Mouse (Mus musculus): ENCODE results near the gene Cdc42se1.

Cdc42se1 gene

GRCm38 (mm10) chr3:95250361-95250760, 21.8 kb downstream of the Cdc42se1 start:
- no peak for DNase-seq (ENCODE audit: low spot score in 2 of 2)

DNA sequence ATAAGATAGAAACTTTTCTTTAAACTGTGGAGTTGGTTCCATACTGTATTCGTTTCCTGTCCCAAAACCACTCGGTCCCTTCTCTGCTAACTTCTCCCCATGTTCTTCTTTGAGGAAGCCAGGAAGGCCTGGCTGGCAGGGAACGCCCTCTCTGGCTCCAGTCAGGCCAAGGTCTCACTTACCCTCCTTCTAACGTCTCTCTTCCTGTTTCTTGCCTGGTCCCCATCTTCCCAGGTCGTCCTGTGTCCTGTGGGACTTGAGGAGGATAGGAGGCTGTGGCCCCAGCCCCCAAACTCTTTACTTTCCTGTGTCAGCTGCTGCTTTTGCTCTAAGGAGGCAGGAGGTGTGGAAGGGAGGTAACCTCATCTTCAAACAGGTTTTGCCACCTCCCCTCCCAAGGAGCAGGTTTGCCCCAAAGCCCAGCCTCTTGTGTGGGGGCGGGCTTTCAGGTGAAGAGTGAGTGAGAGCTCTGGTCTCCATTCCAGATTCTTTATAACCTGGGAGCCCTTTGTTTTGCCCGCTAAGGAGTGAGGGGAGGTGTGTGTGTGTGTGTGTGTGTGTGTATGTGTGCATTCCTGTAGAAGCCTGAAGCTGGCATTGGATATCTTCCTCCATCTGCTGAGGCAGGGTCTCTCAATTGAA, 22.4 kb downstream of the Cdc42se1 start, which contains the start of gene Bnipl:
TSS of gene Bnipl (minus strand) at position 411 of the 642 bp plus-strand sequence.
- no peak for DNase-seq (ENCODE audit: low spot score in 2 of 2)

DNA sequence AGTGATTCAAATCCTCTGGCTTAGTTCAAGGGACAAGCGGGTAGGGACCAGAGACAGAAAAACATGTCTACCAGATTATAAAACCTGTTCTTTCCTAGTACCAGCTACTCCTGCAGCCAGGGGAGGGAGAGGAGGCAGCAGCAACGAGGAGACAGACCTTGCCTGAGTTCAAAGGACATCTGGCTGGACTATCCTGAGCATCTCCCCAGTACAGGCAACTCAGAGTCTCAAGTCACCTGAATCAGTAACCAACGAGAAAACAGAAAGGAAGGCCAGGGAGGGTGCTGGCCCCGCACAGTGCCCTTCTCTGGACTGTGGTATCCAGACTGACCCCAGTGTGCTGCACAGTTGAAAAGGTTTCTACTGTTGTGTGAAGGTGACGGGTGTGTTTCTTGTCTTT, 28.4 kb downstream of the Cdc42se1 start:
- no peak for DNase-seq (ENCODE audit: low spot score in 2 of 2)

- no peak for DNase-seq (ENCODE audit: low spot score in 2 of 2)
These were observed 33.4 kb downstream of the Cdc42se1 start for GRCm38 (mm10) chr3:95261975-95262374.

DNA sequence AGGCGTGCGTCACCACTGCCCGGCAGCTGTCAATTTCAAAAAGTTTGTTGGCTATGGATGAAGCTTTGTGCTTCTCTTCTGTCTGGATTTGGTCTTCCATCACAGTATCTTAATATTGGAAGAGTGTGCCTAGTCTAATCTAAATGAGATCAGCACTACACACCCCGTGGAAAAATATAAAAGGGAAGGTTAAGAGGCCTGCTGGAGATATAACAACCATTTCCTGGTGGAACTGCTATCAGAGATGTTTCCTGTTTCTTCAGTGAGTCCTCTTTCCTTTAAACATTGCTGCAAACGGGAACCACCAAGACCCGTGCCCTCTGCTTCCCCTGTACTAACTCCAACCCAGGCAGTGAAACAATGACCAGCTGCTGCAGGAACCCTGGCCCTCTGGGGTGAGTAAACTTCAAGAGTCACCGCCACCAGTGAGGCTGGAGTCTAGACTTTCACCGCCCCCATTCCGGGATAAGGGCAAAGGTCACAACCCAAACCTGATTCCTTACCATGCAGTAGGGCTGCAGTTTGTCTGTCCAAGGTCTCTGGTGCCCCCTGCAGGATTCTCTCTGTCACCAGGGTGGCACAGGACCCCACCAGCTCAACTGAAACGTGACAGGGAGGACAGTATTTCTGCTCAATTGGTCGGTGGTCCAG, 34.7 kb downstream of the Cdc42se1 start:
- DNase-seq (ENCODE audit: low spot score in 2 of 2), result peak in 1 of 2 experiments; percentile 40

GRCm38 (mm10) chr3:95264724-95265123, 36.2 kb downstream of the Cdc42se1 start:
- no peak for DNase-seq (ENCODE audit: low spot score in 2 of 2)

- no peak for DNase-seq (ENCODE audit: low spot score in 2 of 2)
These were observed 37.5 kb downstream of the Cdc42se1 start for GRCm38 (mm10) chr3:95266052-95266451.

DNA sequence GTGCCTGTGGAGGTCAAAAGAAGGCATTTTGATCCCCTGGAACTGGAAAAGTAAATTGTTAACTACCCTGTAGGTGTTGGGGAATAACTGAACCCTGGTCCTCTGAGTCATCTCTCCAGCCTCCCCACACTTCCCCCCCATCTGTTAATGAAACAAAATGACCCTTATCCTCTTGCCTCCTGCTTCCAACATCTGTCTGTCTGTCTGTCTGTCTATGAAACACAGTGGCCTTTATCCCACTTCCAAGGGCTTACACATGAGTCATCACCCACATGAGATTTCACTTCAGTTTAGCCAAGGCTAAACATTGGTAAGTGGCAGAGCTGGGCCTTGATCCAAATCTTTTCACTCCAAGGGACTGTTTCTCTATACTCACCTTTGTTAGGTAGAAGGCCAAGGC, 39.3 kb downstream of the Cdc42se1 start:
- no peak for DNase-seq (ENCODE audit: low spot score in 2 of 2)

GRCm38 (mm10) chr3:95269789-95270188, 41.3 kb downstream of the Cdc42se1 start:
- DNase-seq (ENCODE audit: low spot score in 2 of 2), result no peak

- DNase-seq (ENCODE audit: low spot score in 2 of 2), result no peak
These were observed 42.3 kb downstream of the Cdc42se1 start for GRCm38 (mm10) chr3:95270766-95271364.

DNA sequence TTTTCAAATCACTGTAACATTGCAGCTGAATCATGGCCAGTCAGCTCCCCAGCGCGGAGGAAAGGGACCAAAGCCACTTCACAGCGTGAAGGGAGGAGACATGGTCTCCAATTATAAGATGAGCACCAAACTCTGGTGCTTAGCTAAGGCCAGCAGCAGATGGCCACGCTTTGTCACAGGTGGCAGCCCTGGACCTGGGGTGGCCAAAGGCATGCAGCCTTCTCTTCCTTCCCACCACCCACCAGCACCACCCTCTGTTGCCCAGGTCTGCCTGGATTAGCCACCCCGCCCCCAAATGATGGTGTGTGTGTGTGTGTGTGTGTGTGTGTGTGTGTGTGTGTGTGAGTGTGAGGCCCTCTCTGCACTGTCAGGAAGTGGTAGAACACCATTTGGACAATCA, 44.9 kb downstream of the Cdc42se1 start:
- DNase-seq (ENCODE audit: low spot score in 2 of 2), result peak in 1 of 2 experiments; percentile 6

DNA sequence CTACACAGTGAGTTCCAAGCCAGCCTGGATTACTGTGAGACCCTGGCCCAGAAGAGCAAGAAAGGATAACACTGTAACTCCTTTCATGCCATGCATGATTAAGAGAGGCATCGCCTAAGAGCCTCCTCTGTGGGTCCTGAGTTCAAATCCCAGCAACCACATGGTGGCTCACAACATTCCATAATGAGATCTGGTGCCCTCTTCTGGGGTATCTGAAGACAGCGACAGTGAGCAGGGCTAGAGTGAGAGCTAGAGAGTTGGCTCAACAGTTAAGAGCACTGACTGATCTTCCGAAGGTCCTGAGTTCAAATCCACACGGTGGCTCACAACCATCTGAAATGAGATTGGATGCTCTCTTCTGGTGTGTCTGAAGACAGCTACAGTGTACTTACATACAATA, 45.9 kb downstream of the Cdc42se1 start:
- no peak for DNase-seq (ENCODE audit: low spot score in 2 of 2)

DNA sequence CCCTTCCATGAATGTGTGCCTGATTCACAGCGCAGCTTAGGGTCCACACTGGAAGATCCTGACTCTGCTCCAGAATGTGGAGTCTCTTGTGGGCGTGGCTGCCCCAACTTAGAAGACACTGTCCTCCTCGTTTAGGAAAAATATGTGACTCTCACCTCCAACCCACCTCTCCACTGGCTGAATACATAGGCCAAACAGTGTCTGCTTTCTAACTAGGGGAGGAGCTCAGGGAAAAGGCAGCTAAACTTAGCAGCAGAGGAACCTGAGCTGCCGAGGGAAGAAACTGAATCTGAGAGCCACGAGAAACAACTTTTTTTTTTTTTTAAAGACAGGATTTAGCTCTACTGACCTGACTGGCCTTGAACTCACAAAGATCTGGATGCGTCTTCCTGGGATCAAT, 46.6 kb downstream of the Cdc42se1 start:
- DNase-seq (ENCODE audit: low spot score in 2 of 2), result no peak

DNA sequence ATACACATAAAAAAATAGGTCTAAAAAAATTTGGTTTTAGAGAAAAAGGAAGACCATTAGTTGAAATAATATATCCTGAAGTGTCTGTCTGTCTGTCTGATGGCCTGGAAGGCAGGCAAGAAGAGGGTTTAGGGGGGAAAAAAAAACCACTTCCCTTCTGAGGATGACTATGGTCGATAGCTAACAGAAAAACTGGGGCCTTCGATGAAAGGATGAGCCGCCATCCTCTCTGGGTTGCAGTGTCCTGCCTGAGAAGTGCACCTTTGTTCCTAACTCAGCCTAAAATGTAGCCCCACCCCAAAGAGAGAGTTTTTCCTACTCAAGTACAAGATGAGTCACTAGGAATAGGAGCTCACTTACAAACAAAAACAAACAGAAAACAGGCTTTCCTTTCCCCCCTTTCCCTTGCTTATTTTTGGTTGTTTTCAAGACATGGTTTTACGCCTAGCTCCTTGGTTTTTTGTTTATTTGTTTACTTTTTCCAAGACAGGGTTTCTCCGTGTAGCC, 47.9 kb downstream of the Cdc42se1 start:
- DNase-seq (ENCODE audit: low spot score in 2 of 2), result no peak

GRCm38 (mm10) chr3:95277149-95277551, 48.6 kb downstream of the Cdc42se1 start:
- no peak for DNase-seq (ENCODE audit: low spot score in 2 of 2)

DNA sequence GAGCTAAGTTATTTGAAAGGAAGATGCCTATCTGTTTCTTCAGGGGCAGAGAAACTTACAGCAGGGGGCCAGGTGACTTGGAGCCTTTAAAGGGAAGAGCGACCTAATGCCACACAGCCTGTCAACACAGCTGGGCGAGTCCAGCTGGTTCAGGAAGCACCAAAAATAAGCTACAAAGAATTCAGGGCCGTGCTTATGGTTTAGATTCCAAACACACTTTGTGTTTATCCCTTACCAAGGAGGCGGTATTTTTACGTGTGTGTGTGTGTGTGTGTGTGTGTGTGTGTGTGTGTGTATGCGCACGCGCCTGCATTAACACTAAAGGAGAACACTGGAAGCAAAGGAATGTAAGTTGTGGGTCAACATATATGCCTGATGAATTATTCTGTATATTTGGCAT, 52.2 kb downstream of the Cdc42se1 start:
- peak in 1 of 2 experiments; percentile 6 for DNase-seq (ENCODE audit: low spot score in 2 of 2)

DNA sequence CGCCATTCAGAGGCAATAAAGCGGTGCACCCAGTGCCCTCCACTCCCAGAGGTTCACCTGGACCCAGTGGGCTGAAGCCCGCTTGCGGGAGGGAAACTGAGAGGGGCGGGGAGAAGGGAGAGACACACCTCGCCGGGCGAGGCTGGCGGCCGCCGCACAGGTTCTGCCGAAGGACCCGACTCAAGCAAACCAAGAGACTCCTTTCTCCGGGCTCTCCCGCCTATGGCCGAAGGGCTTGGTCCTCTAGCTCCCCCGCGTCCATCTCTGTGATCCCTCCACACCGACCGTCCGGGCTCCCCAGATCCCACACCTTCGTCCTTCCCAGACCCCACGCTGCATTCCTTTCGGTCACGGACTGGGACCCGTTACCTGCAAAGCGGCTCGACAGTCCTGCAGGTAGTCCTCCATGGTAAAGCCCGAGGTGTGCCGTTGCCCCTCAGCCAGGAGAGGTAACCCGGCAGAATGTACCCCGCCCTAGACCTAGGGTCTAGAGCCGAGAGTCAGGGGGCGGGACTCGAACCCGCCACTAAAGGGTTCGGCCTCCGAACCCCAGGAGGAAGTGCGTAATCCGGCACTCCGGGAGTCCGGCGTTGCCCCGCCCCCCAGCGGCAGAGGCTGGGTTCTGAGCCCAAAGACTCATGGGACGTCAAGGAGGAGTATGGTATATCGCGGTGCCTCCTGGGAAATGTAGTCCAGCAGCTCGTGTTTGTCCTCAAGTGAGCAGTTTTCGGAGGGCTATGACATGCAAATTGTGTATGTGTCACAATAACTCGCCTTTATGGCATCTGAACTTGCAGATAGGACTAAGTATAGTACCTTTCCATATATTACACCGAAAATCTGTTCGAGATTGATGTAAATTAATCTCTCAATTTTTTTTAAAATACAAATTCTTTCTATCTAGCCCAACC, 52.9 kb downstream of the Cdc42se1 start, which contains the start of the genes Mindy1 and Prune1:
TSS of gene Mindy1 (plus strand) at position 130 of the 911 bp plus-strand sequence.
TSS of gene Prune1 (minus strand) at position 861 of the 911 bp plus-strand sequence.
- peak; percentile 95 to 99 for DNase-seq (ENCODE audit: low spot score in 2 of 2)

- peak in 1 of 2 experiments; percentile 4 for DNase-seq (ENCODE audit: low spot score in 2 of 2)
These were observed 53.9 kb downstream of the Cdc42se1 start for GRCm38 (mm10) chr3:95282381-95282864.

DNA sequence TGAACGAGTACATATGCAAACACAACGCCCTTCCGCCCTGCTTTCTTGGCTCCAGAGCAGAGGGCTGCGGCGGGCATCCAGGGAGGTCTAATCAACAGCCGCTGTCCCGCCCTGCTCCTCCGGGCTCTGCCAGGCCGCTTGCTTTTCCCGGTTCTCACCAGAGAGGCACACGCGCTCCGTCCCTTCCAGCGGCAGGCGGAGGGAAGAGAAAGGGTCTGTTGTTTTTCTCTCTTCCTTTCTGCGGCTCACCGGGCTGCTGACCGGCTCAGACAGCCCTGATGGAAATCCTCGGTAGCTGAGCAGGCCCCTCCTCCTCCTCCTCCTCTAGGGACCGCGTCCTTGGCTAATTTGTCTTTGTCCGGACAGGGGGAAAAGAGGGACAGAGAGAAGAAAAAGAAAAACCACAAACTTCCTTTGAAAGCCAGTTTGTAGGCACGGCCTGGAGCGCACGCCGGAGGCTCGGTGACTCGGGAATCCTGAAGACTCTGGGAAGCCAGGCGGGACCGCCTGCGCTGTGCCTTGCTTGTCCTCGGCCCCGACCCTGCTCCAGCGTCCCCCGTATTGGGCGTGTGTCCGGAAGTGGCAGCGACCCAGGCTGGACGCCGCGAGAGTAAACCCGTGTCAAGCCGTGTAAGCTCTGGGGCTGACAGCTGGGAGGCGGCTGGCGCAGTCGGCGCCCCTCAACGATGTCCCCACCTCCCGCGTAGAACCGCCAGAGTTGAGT, 54.5 kb downstream of the Cdc42se1 start:
- DNase-seq (ENCODE audit: low spot score in 2 of 2), result peak; percentile 44 to 78

DNA sequence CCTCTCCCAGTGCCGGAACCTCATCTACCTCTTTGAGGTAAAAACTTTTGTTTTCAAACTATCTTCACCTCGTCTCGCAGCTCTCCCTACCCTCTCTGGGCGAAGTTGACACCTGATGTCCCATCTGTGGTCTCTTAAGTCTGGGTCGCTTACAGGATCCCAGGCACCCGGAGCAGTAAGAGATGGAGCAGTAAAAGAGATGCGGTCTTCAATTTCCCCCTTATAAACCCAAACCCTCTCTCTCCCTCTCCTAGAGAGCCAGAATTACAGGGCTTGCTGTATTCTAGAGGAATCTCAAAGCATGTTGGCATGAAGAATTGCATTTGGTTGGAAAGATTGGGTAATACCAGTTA, 55.0 kb downstream of the Cdc42se1 start:
- no peak for DNase-seq (ENCODE audit: low spot score in 2 of 2)

- no peak for DNase-seq (ENCODE audit: low spot score in 2 of 2)
These were observed 55.5 kb downstream of the Cdc42se1 start for GRCm38 (mm10) chr3:95284062-95284461.

All from cerebellum, postnatal 4 days (tissue).